Mouse (Mus musculus) cortical plate, adult 2 months (tissue): ENCODE data around the gene Arntl.

Experiments
- CTCF ChIP-seq: fragments of 200-500 bp; IDR thresholded peaks from 2 replicates; pipeline ENCODE4 v1.5.1; 2011; ENCODE audit warnings: mild to moderate bottlenecking, control low read depth, low read length; ENCODE audit not compliant: insufficient read depth; ENCODE audit errors: extremely low read depth
- POLR2A ChIP-seq: fragments of 200-500 bp; IDR thresholded peaks from 2 replicates; pipeline ENCODE4 v1.6.1; 2011; ENCODE audit warnings: mild to moderate bottlenecking, low read length, control low read depth; ENCODE audit not compliant: insufficient read depth; ENCODE audit errors: extremely low read depth

GRCm38 (mm10) chr7:113335250-113335649 is 128.0 kb downstream of the Arntl start:
- no peak for TF ChIP-seq CTCF
- no peak for TF ChIP-seq POLR2A
